Mouse (Mus musculus) midbrain, embryonic 14.5 days (tissue): ENCODE measurements around the gene Sptb. TPM values are rescaled to one million over a fixed set of nuclear protein-coding genes. Genes with fewer than 3 reads are reported as not detected.

Experiments
- ATAC-seq: fragments of 200-750 bp; cut with Nextera tagmentation; 2 replicates; pipeline ENCODE4 v1.8.0; 2017; ENCODE audit warnings: moderate number of reproducible peaks, moderate library complexity; ENCODE audit not compliant: low FRiP score, low TSS enrichment
- DNase-seq: peaks from one replicate; pipeline ENCODE4 v3.0.0-alpha.2; 2015
- H3K27ac ChIP-seq: fragments of 300-500 bp; sonication (generic); replicated peaks from 2 replicates; pipeline ENCODE4 v1.5.1; 2014; ENCODE audit warnings: mild to moderate bottlenecking, low read depth, low read length, moderate library complexity
- H3K27me3 ChIP-seq: fragments of 300-500 bp; sonication (generic); 2 replicates; pipeline ENCODE4 v1.6.1; 2014; ENCODE audit warnings: low read length, control low read depth, mixed read lengths; ENCODE audit not compliant: control insufficient read depth, insufficient read depth
- H3K36me3 ChIP-seq: fragments of 300-500 bp; sonication (generic); 2 replicates; pipeline ENCODE4 v1.6.1; 2014; ENCODE audit warnings: low read length, control low read depth; ENCODE audit not compliant: control insufficient read depth, insufficient read depth
- H3K4me1 ChIP-seq: fragments of 300-500 bp; sonication (generic); 2 replicates; pipeline ENCODE4 v1.6.1; 2014; ENCODE audit warnings: mild to moderate bottlenecking, antibody characterized with exemption, low read length, control low read depth; ENCODE audit not compliant: control insufficient read depth, insufficient read depth
- H3K4me2 ChIP-seq: fragments of 300-500 bp; sonication (generic); 2 replicates; pipeline ENCODE4 v1.6.1; 2014; ENCODE audit warnings: mild to moderate bottlenecking, low read length, moderate library complexity
- H3K4me3 ChIP-seq: fragments of 300-500 bp; sonication (generic); replicated peaks from 2 replicates; pipeline ENCODE4 v1.5.1; 2014; ENCODE audit warnings: low read depth, low read length
- H3K9ac ChIP-seq: fragments of 300-500 bp; sonication (generic); replicated peaks from 2 replicates; pipeline ENCODE4 v1.6.1; 2014; ENCODE audit warnings: mild to moderate bottlenecking, low read length, moderate library complexity
- H3K9me3 ChIP-seq: fragments of 300-500 bp; sonication (generic); 2 replicates; pipeline ENCODE4 v1.6.1; 2016; ENCODE audit warnings: low read length, control low read depth, mixed read lengths; ENCODE audit not compliant: control insufficient read depth
- WGBS: fragments of 180-500 bp; shearing (Covaris S2); extraction: QIAGEN DNeasy Blood & Tissue Kit; methylation state at CpG from one replicate; pipeline ENCODE4 v1.1.7; 2014; 5-methylcytosine and 5-hydroxymethylcytosine counted together
- polyA plus RNA-seq: library from polyadenylated mRNA; unstranded; fragments of >200 nt; fragmentation: Nextera tagmentation; extraction: Ambion mirVana; gene quantifications from 2 replicates; pipeline ENCODE4 v1.2.1, GENCODE M21; 2014

Sptb gene
- polyA plus RNA-seq, 1 experiment from 2014 or later, result 4.2 TPM

GRCm38 (mm10) chr12:76578465-76578864, 131.9 kb downstream of the Sptb start:
- H3K9me3 ChIP-seq, result no peaks in the 10 kb centered on the region
- H3K27me3 ChIP-seq, result no peaks in the 10 kb centered on the region
- H3K27ac ChIP-seq, result no peak overlapping the region
- 91% methylated on average over 2 of the region's 2 CpGs for WGBS
- H3K36me3 ChIP-seq, result no peaks in the 10 kb centered on the region
- H3K4me1 ChIP-seq, result no peaks in the 10 kb centered on the region
- no peak overlapping the region for H3K9ac ChIP-seq
- no peak overlapping the region for H3K4me2 ChIP-seq
- H3K4me3 ChIP-seq, result no peak overlapping the region
- ATAC-seq, result no peak
- DNase-seq, result no peak

- no peaks in the 10 kb centered on the region for H3K27me3 ChIP-seq
- WGBS, result 95% methylated on average over 16 of the region's 16 CpGs
- no peaks in the 10 kb centered on the region for H3K4me1 ChIP-seq
- DNase-seq (no peak), ATAC-seq (no peak)
- no peaks in the 10 kb centered on the region for H3K36me3 ChIP-seq
- H3K4me3 ChIP-seq, result no peak overlapping the region
- no peaks in the 10 kb centered on the region for H3K9me3 ChIP-seq
- no peak overlapping the region for H3K27ac ChIP-seq
- no peak overlapping the region for H3K4me2 ChIP-seq
- H3K9ac ChIP-seq, result no peak overlapping the region
These were observed 132.5 kb downstream of the Sptb start for GRCm38 (mm10) chr12:76577858-76578257.

GRCm38 (mm10) chr12:76576806-76577205, 133.5 kb downstream of the Sptb start:
- ATAC-seq, result no peak
- Histone ChIP-seq H3K27ac (no peak overlapping the region), H3K4me3 (no peak overlapping the region), H3K4me2 (no peak overlapping the region), H3K36me3 (no peaks in the 10 kb centered on the region), H3K9me3 (no peaks in the 10 kb centered on the region), H3K27me3 (no peaks in the 10 kb centered on the region), H3K4me1 (no peaks in the 10 kb centered on the region), H3K9ac (no peak overlapping the region)
- DNase-seq, result no peak
- 95% methylated on average over 8 of the region's 8 CpGs for WGBS

GRCm38 (mm10) chr12:76576061-76576460, 134.3 kb downstream of the Sptb start:
- no peak overlapping the region for H3K4me3 ChIP-seq
- ATAC-seq (no peak), DNase-seq (no peak)
- H3K9me3 ChIP-seq, result no peaks in the 10 kb centered on the region
- no peak overlapping the region for H3K27ac ChIP-seq
- H3K4me2 ChIP-seq, result no peak overlapping the region
- no peaks in the 10 kb centered on the region for H3K36me3 ChIP-seq
- H3K27me3 ChIP-seq, result no peaks in the 10 kb centered on the region
- H3K9ac ChIP-seq, result no peak overlapping the region
- no peaks in the 10 kb centered on the region for H3K4me1 ChIP-seq
- WGBS, result 82% methylated on average over 9 of the region's 9 CpGs

- ATAC-seq, result no peak
- H3K27me3 ChIP-seq, result no peaks in the 10 kb centered on the region
- H3K27ac ChIP-seq, result no peak overlapping the region
- H3K4me2 ChIP-seq, result no peak overlapping the region
- no peaks in the 10 kb centered on the region for H3K4me1 ChIP-seq
- DNase-seq, result no peak
- WGBS, result 93% methylated on average over 6 of the region's 6 CpGs
- H3K36me3 ChIP-seq, result no peaks in the 10 kb centered on the region
- H3K9me3 ChIP-seq, result no peaks in the 10 kb centered on the region
- no peak overlapping the region for H3K9ac ChIP-seq
- no peak overlapping the region for H3K4me3 ChIP-seq
These were observed 135.5 kb downstream of the Sptb start for GRCm38 (mm10) chr12:76574815-76575214.

GRCm38 (mm10) chr12:76573381-76573780, 137.0 kb downstream of the Sptb start:
- Histone ChIP-seq H3K9ac (no peak overlapping the region), H3K27ac (no peak overlapping the region), H3K9me3 (no peaks in the 10 kb centered on the region), H3K27me3 (no peaks in the 10 kb centered on the region), H3K4me2 (no peak overlapping the region), H3K36me3 (no peaks in the 10 kb centered on the region), H3K4me3 (no peak overlapping the region), H3K4me1 (no peaks in the 10 kb centered on the region)
- DNase-seq (no peak), ATAC-seq (no peak)
- 91% methylated on average over 6 of the region's 6 CpGs for WGBS

GRCm38 (mm10) chr12:76572261-76573251, 137.8 kb downstream of the Sptb start:
- H3K9ac ChIP-seq, result no peak overlapping the region
- 57% methylated on average over 27 of the region's 27 CpGs for WGBS
- DNase-seq (no peak), ATAC-seq (no peak)
- no peak overlapping the region for H3K4me3 ChIP-seq
- no peaks in the 10 kb centered on the region for H3K9me3 ChIP-seq
- H3K36me3 ChIP-seq, result no peaks in the 10 kb centered on the region
- H3K4me2 ChIP-seq, result no peak overlapping the region
- H3K27me3 ChIP-seq, result no peaks in the 10 kb centered on the region
- no peak overlapping the region for H3K27ac ChIP-seq
- no peaks in the 10 kb centered on the region for H3K4me1 ChIP-seq

GRCm38 (mm10) chr12:76571266-76571665, 139.1 kb downstream of the Sptb start:
- Histone ChIP-seq H3K4me3 (no peak overlapping the region), H3K4me2 (no peak overlapping the region), H3K9ac (no peak overlapping the region), H3K4me1 (no peaks in the 10 kb centered on the region), H3K27me3 (no peaks in the 10 kb centered on the region), H3K9me3 (no peaks in the 10 kb centered on the region), H3K36me3 (no peaks in the 10 kb centered on the region), H3K27ac (no peak overlapping the region)
- no peak for DNase-seq
- 66% methylated on average over 10 of the region's 10 CpGs for WGBS
- ATAC-seq, result no peak
